ENCODE assay signal across 8 mouse cellular contexts in genomic region chr19:28989515-28989914, GRCm38 (mm10). TPM values are rescaled to one million over a fixed set of nuclear protein-coding genes. Genes with fewer than 3 reads are reported as not detected.
DNase-seq lines count a peak whose midpoint lies in the region; ATAC-seq and TF ChIP-seq lines count a peak whose summit lies in the region.

No protein-coding gene starts in this region.

- 51% methylated on average over 8 of the region's 8 CpGs for WGBS in heart, embryonic 14.5 days
- WGBS in hindbrain, embryonic 10.5 days = 74% methylated on average over 8 of the region's 8 CpGs
- 74% methylated on average over 8 of the region's 8 CpGs for WGBS in midbrain, embryonic 11.5 days

- peak overlapping the region; percentile 87 for H3K9ac ChIP-seq in heart, embryonic 14.5 days (ENCODE audit: low read length)
- H3K9ac ChIP-seq in MEL (ENCODE audit: control insufficient read depth, low read depth, low read length, poor library complexity, severe bottlenecking) = peak overlapping the region; percentile 85
- peak overlapping the region; percentile 90 for H3K9ac ChIP-seq in midbrain, embryonic 11.5 days (ENCODE audit: low read length)

- TF ChIP-seq RAD21 in MEL (IDR thresholded peaks at IDR 0.05; ENCODE audit: low read depth, low read length) = no peak

- H3K4me1 ChIP-seq in heart, embryonic 14.5 days (ENCODE audit: control insufficient read depth in 2 of 2, insufficient read depth in 2 of 2, low read length in 2 of 2) = peaks cover 0 to 15% of the 10 kb centered on the region in 2 experiments; a peak in 2 of 4 replicates
- H3K4me1 ChIP-seq in MEL (ENCODE audit: control insufficient read depth in 1 of 2, insufficient read depth in 2 of 2, low read length in 2 of 2) = peaks cover 4 to 17% of the 10 kb centered on the region in 2 experiments
- peaks cover 17% of the 10 kb centered on the region for H3K4me1 ChIP-seq in hindbrain, embryonic 10.5 days (replicated peaks)
- H3K4me1 ChIP-seq in midbrain, embryonic 11.5 days (ENCODE audit: control insufficient read depth, insufficient read depth, low read length) = peaks cover 7% of the 10 kb centered on the region

- TF ChIP-seq EP300 in MEL (IDR thresholded peaks at IDR 0.05; ENCODE audit: low read depth in 1 of 2, low read length in 2 of 2) = no peak

- H3K9me3 ChIP-seq in heart, embryonic 14.5 days (ENCODE audit: control insufficient read depth, low read length) = no peaks in the 10 kb centered on the region
- H3K9me3 ChIP-seq in MEL (replicated peaks; ENCODE audit: insufficient read depth, low read length) = no peaks in the 10 kb centered on the region
- no peaks in the 10 kb centered on the region for H3K9me3 ChIP-seq in hindbrain, embryonic 10.5 days
- no peaks in the 10 kb centered on the region for H3K9me3 ChIP-seq in midbrain, embryonic 11.5 days (ENCODE audit: control insufficient read depth, low read length)

- no peak for TF ChIP-seq POLR2A in MEL (IDR thresholded peaks at IDR 0.05; ENCODE audit: control insufficient read depth in 1 of 2, insufficient read depth in 1 of 2, low read depth in 1 of 2, low read length in 2 of 2, poor library complexity in 1 of 2)

- peaks cover 12% of the 10 kb centered on the region for H3K36me3 ChIP-seq in heart, embryonic 14.5 days (ENCODE audit: control insufficient read depth, insufficient read depth, low read length)
- peaks cover 5 to 13% of the 10 kb centered on the region in 2 experiments for H3K36me3 ChIP-seq in MEL (ENCODE audit: control insufficient read depth in 1 of 2, insufficient read depth in 2 of 2, low read length in 2 of 2)
- H3K36me3 ChIP-seq in hindbrain, embryonic 10.5 days = peaks cover 24% of the 10 kb centered on the region
- H3K36me3 ChIP-seq in midbrain, embryonic 11.5 days (ENCODE audit: control insufficient read depth, insufficient read depth, low read length) = no peaks in the 10 kb centered on the region; the same call in 1 of the 2 replicates

- no peak for ATAC-seq in heart, embryonic 14.5 days (ENCODE audit: insufficient number of reproducible peaks, insufficient read depth, low FRiP score, low read depth)
- ATAC-seq in midbrain, embryonic 11.5 days (ENCODE audit: low FRiP score) = no peak

- no peak for TF ChIP-seq CTCF in MEL (IDR thresholded peaks at IDR 0.05 in 2 of 3, conservative IDR thresholded peaks at IDR 0.05 in 1 of 3; ENCODE audit: control insufficient read depth in 1 of 3, insufficient read depth in 1 of 3, low read depth in 2 of 3, low read length in 3 of 3, poor library complexity in 1 of 3, severe bottlenecking in 1 of 3)

- peak overlapping the region; percentile 70 to 91; a peak in 3 of 4 replicates for H3K4me3 ChIP-seq in heart, embryonic 14.5 days (ENCODE audit: control insufficient read depth in 1 of 2, insufficient read depth in 1 of 2, low read depth in 1 of 2, low read length in 2 of 2)
- H3K4me3 ChIP-seq in MEL (ENCODE audit: control insufficient read depth in 1 of 2, insufficient read depth in 1 of 2, low read depth in 2 of 2, low read length in 2 of 2) = peak overlapping the region; percentile 69 to 96
- H3K4me3 ChIP-seq in hindbrain, embryonic 10.5 days = peak overlapping the region; percentile 97
- H3K4me3 ChIP-seq in midbrain, embryonic 11.5 days (ENCODE audit: low read depth, low read length) = peak overlapping the region; percentile 89

- peak overlapping the region; percentile 94 to 97 for H3K27ac ChIP-seq in heart, embryonic 14.5 days (replicated peaks in 1 of 2; ENCODE audit: control insufficient read depth in 1 of 2, insufficient read depth in 1 of 2, low read depth in 2 of 2, low read length in 2 of 2)
- H3K27ac ChIP-seq in MEL (ENCODE audit: control insufficient read depth, low read depth, low read length) = no peak overlapping the region; the same call in 1 of the 2 replicates
- H3K27ac ChIP-seq in hindbrain, embryonic 10.5 days = peak overlapping the region; percentile 94
- H3K27ac ChIP-seq in midbrain, embryonic 11.5 days (ENCODE audit: low read depth, low read length) = no peak overlapping the region

- peaks cover 22% of the 10 kb centered on the region for H3K79me2 ChIP-seq in MEL (ENCODE audit: control insufficient read depth, insufficient read depth, low read length, poor library complexity)

- DNase-seq in heart, adult 18-20 months = no peak
- DNase-seq in MEL (ENCODE audit: low read depth, low spot score) = no peak
- DNase-seq in hindbrain, embryonic 10.5 days (ENCODE audit: low spot score) = no peak
- DNase-seq in midbrain, embryonic 11.5 days (ENCODE audit: low spot score, missing footprints) = no peak
- DNase-seq in adrenal gland, postnatal 14 days = no peak
- DNase-seq in right cerebral cortex, postnatal 14 days = no peak
- no peak for DNase-seq in right cerebral cortex, postnatal 4 days

- peak overlapping the region; percentile 64 for H3K4me2 ChIP-seq in heart, embryonic 14.5 days (ENCODE audit: low read length)
- H3K4me2 ChIP-seq in midbrain, embryonic 11.5 days = peak overlapping the region; percentile 71

- no peaks in the 10 kb centered on the region for H3K27me3 ChIP-seq in heart, embryonic 14.5 days (ENCODE audit: control insufficient read depth, insufficient read depth, low read length)
- peaks cover 0 to 3% of the 10 kb centered on the region in 2 experiments; a peak in 2 of 4 replicates for H3K27me3 ChIP-seq in MEL (ENCODE audit: control insufficient read depth in 1 of 2, insufficient read depth in 2 of 2, low read length in 2 of 2)
- no peaks in the 10 kb centered on the region for H3K27me3 ChIP-seq in hindbrain, embryonic 10.5 days (ENCODE audit: insufficient read depth, poor library complexity, severe bottlenecking)
- H3K27me3 ChIP-seq in midbrain, embryonic 11.5 days (ENCODE audit: control insufficient read depth, insufficient read depth, low read length) = no peaks in the 10 kb centered on the region

TF ChIP-seq in MEL, 35 proteins besides CTCF, POLR2A, EP300 and RAD21:
- TF ChIP-seq MYC (IDR thresholded peaks at IDR 0.05; ENCODE audit: low read depth, low read length) = no peak
- peak; percentile 74 for TF ChIP-seq GATA1 (IDR thresholded peaks at IDR 0.05; ENCODE audit: low read depth, low read length)
TF ChIP-seq in MEL: peak in this region for 1.

RNA-seq across cellular contexts. Expression of gene Cdc37l1, which starts 0.6 kb away (rescaled TPM):
- 50.0 and 53.6 TPM in 2 replicates for polyA plus RNA-seq in heart, embryonic 14.5 days (2014; fragmentation: Nextera tagmentation; extraction: Ambion mirVana)
- total RNA-seq in heart, adult 18-20 months (2021) = 10 to 100 TPM; 63.2 to 82.7 TPM
- 16.9 and 17.2 TPM in 2 replicates for total RNA-seq in MEL (2012; rRNA removed)
- polyA plus RNA-seq in MEL (2012; ENCODE audit: insufficient read depth in 1 of 2, insufficient read length in 2 of 2, low read depth in 1 of 2, low replicate concordance in 2 of 2, missing spikeins in 1 of 2) = 10 to 100 TPM in 1 of 2 experiments, not detected in 1; 27.7 TPM
- polyA plus RNA-seq in hindbrain, embryonic 10.5 days (2016; fragmentation: Nextera tagmentation; extraction: Ambion mirVana) = 37.0 and 38.6 TPM in 2 replicates
- polyA plus RNA-seq in midbrain, embryonic 11.5 days (2014; fragmentation: Nextera tagmentation; extraction: Ambion mirVana) = 45.5 and 52.9 TPM in 2 replicates
- total RNA-seq in adrenal gland, postnatal 14 days (2021) = 43.0 and 50.8 TPM in 2 replicates

RNA-seq across cellular contexts. Expression of gene 4430402I18Rik, which starts 21.9 kb away (rescaled TPM):
- polyA plus RNA-seq in heart, embryonic 14.5 days (2014; fragmentation: Nextera tagmentation; extraction: Ambion mirVana) = 8.2 and 10.5 TPM in 2 replicates
- total RNA-seq in heart, adult 18-20 months (2021) = 10 to 100 TPM; 27.8 to 33.8 TPM
- total RNA-seq in MEL (2012; rRNA removed) = not detected in 2 replicates
- polyA plus RNA-seq in MEL (2012; ENCODE audit: insufficient read depth in 1 of 2, insufficient read length in 2 of 2, low read depth in 1 of 2, low replicate concordance in 2 of 2, missing spikeins in 1 of 2) = not detected
- polyA plus RNA-seq in hindbrain, embryonic 10.5 days (2016; fragmentation: Nextera tagmentation; extraction: Ambion mirVana) = 0.15 and 0.78 TPM in 2 replicates
- 0.46 and 0.63 TPM in 2 replicates for polyA plus RNA-seq in midbrain, embryonic 11.5 days (2014; fragmentation: Nextera tagmentation; extraction: Ambion mirVana)
- 11.4 and 12.2 TPM in 2 replicates for total RNA-seq in adrenal gland, postnatal 14 days (2021)

RNA-seq across cellular contexts. Expression of gene Plpp6, which starts 25.8 kb away (rescaled TPM):
- polyA plus RNA-seq in heart, embryonic 14.5 days (2014; fragmentation: Nextera tagmentation; extraction: Ambion mirVana) = 11.6 and 11.7 TPM in 2 replicates
- 1 to 10 TPM; 8.7 to 9.3 TPM for total RNA-seq in heart, adult 18-20 months (2021)
- 0.08 and 0.10 TPM in 2 replicates for total RNA-seq in MEL (2012; rRNA removed)
- 1 to 10 TPM in 1 of 2 experiments, not detected in 1; 1.9 TPM for polyA plus RNA-seq in MEL (2012; ENCODE audit: insufficient read depth in 1 of 2, insufficient read length in 2 of 2, low read depth in 1 of 2, low replicate concordance in 2 of 2, missing spikeins in 1 of 2)
- 5.2 and 5.6 TPM in 2 replicates for polyA plus RNA-seq in hindbrain, embryonic 10.5 days (2016; fragmentation: Nextera tagmentation; extraction: Ambion mirVana)
- polyA plus RNA-seq in midbrain, embryonic 11.5 days (2014; fragmentation: Nextera tagmentation; extraction: Ambion mirVana) = 7.3 and 8.8 TPM in 2 replicates
- total RNA-seq in adrenal gland, postnatal 14 days (2021) = 22.8 and 27.4 TPM in 2 replicates

RNA-seq across cellular contexts. Expression of gene Ak3, which starts 58.2 kb away (rescaled TPM):
- 95.1 and 96.4 TPM in 2 replicates for polyA plus RNA-seq in heart, embryonic 14.5 days (2014; fragmentation: Nextera tagmentation; extraction: Ambion mirVana)
- 10 to 100 TPM; 90.8 TPM for total RNA-seq in heart, adult 18-20 months (2021)
- 41.0 and 47.3 TPM in 2 replicates for total RNA-seq in MEL (2012; rRNA removed)
- polyA plus RNA-seq in MEL (2012; ENCODE audit: insufficient read depth in 1 of 2, insufficient read length in 2 of 2, low read depth in 1 of 2, low replicate concordance in 2 of 2, missing spikeins in 1 of 2) = 10 to 100 TPM; 50.0 to 86.3 TPM
- polyA plus RNA-seq in hindbrain, embryonic 10.5 days (2016; fragmentation: Nextera tagmentation; extraction: Ambion mirVana) = 65.4 and 72.9 TPM in 2 replicates
- 96.7 and 97.2 TPM in 2 replicates for polyA plus RNA-seq in midbrain, embryonic 11.5 days (2014; fragmentation: Nextera tagmentation; extraction: Ambion mirVana)
- 211 and 233 TPM in 2 replicates for total RNA-seq in adrenal gland, postnatal 14 days (2021)

Comparison
In these comparisons a context has a peak if more than half of its experiments do, and no peak if none do; other contexts are left out.
1. H3K27ac ChIP-seq: peak in heart, embryonic 14.5 days (2 of 2) and hindbrain, embryonic 10.5 days (single experiment); none in MEL (single experiment) and midbrain, embryonic 11.5 days (single experiment).
2. Peak in every context shown above with its lines, with median percentiles within 50 percentile points of each other: H3K4me3 ChIP-seq and H3K9ac ChIP-seq.